In the genomic region with DNA sequence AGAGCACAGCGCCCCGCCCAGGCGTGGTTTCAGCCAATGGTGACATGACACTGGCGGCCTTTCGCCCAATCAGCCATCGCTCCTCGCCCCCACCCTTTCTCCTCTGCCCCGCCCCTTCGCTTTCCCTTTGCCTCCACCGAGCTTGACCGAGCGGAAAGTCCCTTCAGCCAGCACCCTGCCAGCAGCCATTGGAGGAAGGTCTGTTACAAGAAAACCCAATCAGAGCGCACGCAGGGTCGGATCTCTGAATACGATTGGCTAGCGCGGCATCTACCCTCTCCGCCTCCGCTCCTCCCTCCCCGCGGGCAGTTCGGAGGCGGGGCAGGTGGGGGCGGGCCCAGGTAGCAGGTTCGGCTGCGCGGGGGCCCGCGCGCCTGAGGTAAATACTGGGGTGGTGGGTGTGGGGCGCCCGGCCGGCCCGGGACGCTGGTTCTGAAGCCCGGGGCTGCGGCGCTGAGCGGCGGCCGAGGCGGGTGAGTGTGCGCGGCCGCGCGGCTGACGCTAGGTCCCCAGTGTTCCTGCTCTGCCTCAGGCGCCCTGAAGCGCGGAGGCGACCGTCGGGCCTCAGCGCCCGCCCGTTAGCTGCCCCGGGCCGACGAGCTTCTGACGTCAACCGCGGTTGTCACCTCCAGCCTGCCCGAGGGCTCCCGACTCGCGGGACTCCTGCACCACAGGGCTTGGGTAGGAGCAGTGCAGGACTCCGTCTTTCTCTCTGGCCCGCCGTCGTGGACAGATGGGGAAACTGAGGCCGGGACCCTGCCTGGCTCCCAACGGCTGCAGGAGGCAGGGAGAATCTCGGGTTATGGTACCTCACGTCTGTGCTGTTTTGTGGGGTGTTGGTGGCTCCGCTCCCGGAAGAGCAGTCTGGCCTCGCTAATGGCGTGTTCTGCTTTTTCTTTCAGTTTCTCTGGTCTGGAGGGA, we compare ENCODE assay signal across 8 mouse cellular contexts. TPM values are rescaled to one million over a fixed set of nuclear protein-coding genes. Genes with fewer than 3 reads are reported as not detected.
A peak's percentile ranks its signal among the peaks of the same experiment; 100 is the strongest.
DNase-seq lines count a peak whose midpoint lies in the region; ATAC-seq lines count a peak whose summit lies in the region.

A gene (plus strand): TSS at position 308 of the 921 bp plus-strand sequence.

- H3K4me1 ChIP-seq in hindbrain, embryonic 11.5 days (replicated peaks; ENCODE audit: control insufficient read depth, insufficient read depth, low read length) = no peaks in the 10 kb centered on the region

- peak; percentile 99 for DNase-seq in Muller cell, postnatal 12 days (ENCODE audit: inconsistent ontology term)
- peak; percentile 99 for DNase-seq in cerebellum, adult 9-11 months
- peak; percentile 98 for DNase-seq in frontal cortex, adult 2 months (ENCODE audit: extremely low spot score in 1 of 2, low spot score in 1 of 2)
- DNase-seq in hindbrain, embryonic 11.5 days (ENCODE audit: low spot score) = peak; percentile 98
- peak; percentile 97 for DNase-seq in layer of hippocampus, postnatal 10 days (ENCODE audit: low spot score in 2 of 2)
- DNase-seq in lung, postnatal 10 days = peak; percentile 100
- peak; percentile 96 for DNase-seq in ovary, postnatal 36 days (ENCODE audit: low spot score)
- DNase-seq in thymus, postnatal 25 days = peak; percentile 97

- peak within 1 kb of the TSS; percentile 65 for H3K9ac ChIP-seq in hindbrain, embryonic 11.5 days (ENCODE audit: low read depth, low read length)

- peak within 1 kb of the TSS; percentile 64 for H3K4me3 ChIP-seq in hindbrain, embryonic 11.5 days (ENCODE audit: low read depth, low read length)

- peak; percentile 99 for ATAC-seq in hindbrain, embryonic 11.5 days (ENCODE audit: low FRiP score)

- H3K27me3 ChIP-seq in hindbrain, embryonic 11.5 days (ENCODE audit: control insufficient read depth, insufficient read depth, low read length) = no peaks in the 10 kb centered on the region

- WGBS in hindbrain, embryonic 11.5 days = under 1% methylated on average over 49 of the region's 80 CpGs

- peak within 1 kb of the TSS; percentile 84 for H3K4me2 ChIP-seq in hindbrain, embryonic 11.5 days (replicated peaks; ENCODE audit: low read depth, low read length)

- H3K9me3 ChIP-seq in hindbrain, embryonic 11.5 days (ENCODE audit: control insufficient read depth, low read length) = no peaks in the 10 kb centered on the region

- H3K36me3 ChIP-seq in hindbrain, embryonic 11.5 days (ENCODE audit: control insufficient read depth, insufficient read depth, low read length) = no peaks in the 10 kb centered on the region

- no peak within 1 kb of the TSS for H3K27ac ChIP-seq in hindbrain, embryonic 11.5 days (ENCODE audit: low read depth, low read length)

RNA-seq across cellular contexts. Expression of the gene that starts here (rescaled TPM):
- 27.0 and 29.2 TPM in 2 replicates for polyA plus RNA-seq in frontal cortex, adult 2 months (2012; rRNA removed)
- polyA plus RNA-seq in hindbrain, embryonic 11.5 days (2014; fragmentation: Nextera tagmentation; extraction: Ambion mirVana) = 15.7 and 16.0 TPM in 2 replicates
- total RNA-seq in layer of hippocampus, postnatal 10 days (2021) = 10 to 100 TPM; 40.2 to 43.0 TPM
